Mouse (Mus musculus): ENCODE results near the gene Crim1.

Gene Crim1

DNA sequence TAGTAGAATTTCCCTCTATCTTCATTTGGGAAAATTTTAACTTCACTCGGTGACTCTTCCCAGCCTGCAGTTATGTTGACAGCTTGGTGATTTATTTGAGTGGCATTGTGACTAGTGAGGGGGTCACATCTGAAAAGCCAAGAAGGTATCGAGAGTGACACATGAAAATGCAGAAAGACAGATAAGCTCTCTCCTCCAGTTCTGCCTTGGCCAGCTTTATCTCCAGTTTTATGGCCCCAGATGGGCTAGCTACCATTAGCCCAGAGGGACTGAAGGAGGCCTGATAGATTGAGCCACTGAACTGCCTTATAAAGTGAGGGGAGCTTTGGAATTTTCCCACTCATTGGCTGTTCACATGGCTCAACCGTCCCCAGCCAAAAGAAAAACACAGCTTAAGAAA is 128.2 kb downstream of the Crim1 start:
- no peak for DNase-seq (ENCODE audit: low spot score)

DNA sequence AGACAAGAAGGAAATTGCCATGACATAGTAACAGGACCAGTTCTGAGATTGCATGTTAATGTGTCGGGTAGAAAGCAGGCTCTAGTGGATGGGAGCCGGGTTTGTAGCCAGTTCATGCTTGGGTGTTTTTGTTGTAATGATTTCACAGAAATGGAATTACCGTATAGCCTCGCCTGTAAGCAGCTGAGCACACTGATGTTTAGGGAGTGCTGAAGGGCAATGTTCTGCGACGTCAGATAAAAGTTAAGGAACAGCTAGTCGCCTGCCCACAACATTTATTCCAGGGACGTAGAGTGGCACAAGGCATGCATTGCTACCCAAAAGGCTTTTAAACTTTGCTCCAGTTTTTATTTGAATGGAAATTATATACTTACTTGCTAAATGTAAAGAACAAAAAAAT is 131.4 kb downstream of the Crim1 start:
- DNase-seq (ENCODE audit: low spot score), result no peak

DNA sequence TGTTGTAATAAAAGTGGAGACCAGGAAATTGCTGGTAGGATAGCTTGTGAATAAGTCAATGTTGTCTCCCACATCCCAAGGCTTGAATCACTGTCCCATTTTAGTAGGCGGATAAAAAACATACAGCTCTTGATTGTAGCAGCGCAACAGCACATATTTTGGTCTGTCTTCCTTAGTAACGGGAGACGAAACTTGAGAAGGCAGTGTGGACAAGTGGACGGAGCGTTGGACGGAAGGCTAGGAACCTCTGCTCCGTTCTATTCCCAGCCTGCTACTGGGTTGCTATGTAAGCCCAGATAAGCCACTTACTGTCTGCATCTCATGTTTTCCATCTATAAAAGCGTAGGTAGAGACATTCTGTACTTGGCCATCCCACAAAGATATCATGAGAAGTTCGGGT is 133.2 kb downstream of the Crim1 start:
- no peak for DNase-seq (ENCODE audit: low spot score)

DNA sequence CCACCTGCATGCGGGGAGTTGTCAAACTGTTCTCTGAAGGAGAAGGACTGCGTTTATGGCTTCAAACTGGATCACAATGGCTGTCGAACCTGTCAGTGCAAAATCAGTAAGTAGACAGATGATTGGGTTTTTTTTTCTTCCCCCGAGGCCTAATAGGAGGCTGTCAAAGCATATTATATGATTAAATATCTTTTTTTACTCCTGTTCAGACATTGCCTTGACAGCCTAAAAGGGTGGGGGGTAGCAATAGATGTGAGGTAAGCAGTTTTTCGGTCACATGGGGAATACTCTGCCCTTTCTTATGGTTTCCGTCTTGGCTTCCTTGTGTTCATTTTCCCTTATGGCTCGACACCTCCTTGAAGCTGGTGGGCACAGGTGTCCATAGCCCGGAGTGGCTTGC is 135.2 kb downstream of the Crim1 start:
- no peak for DNase-seq (ENCODE audit: low spot score)

DNA sequence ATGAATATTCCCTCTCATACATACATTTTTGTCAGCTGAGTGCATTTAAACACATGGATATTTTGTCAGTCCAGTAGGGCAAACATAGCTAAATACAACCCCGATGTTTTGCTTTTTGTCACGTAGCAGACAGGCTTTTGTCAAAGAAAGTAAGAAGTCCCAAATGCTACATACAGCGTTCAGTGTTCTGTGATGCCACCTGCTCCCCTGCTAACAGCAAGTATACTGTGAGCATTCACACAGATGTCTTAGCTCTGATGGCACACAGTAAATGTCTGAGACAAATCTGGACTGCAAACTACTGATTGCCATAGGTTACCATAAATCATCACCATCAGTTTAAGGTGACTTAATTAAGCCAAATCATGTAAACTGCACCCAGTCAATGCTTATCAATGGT is 143.6 kb downstream of the Crim1 start:
- DNase-seq (ENCODE audit: low spot score), result no peak

DNA sequence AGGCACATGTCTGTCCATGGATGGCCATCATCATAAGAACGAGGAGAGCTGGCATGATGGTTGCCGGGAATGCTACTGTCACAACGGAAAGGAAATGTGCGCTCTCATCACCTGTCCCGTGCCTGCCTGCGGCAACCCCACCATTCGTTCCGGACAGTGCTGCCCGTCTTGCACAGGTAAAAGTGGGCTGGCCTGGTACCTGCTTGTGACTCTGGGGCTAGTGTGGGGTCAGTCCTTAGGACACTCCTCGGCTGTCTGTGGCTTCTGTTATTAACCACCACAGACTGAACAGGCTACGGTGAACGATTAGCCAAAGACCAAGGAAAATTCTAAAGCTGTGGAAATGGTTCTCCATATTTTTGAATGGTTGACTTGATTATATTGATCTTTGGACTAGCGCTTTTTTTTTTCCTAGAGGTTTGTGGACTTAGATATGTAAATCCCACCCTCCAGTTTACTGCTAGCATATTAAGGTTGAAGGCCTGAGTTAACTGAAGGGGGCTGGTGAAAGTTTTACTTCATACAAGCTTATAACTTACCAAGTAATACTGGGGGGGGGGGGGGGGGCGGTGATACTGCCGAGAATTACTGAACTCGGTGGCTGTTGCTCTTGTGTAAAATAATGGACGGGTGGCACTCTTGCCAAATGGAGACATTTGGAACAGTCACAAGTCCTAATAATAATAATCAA is 147.2 kb downstream of the Crim1 start:
- no peak for DNase-seq (ENCODE audit: low spot score)

DNA sequence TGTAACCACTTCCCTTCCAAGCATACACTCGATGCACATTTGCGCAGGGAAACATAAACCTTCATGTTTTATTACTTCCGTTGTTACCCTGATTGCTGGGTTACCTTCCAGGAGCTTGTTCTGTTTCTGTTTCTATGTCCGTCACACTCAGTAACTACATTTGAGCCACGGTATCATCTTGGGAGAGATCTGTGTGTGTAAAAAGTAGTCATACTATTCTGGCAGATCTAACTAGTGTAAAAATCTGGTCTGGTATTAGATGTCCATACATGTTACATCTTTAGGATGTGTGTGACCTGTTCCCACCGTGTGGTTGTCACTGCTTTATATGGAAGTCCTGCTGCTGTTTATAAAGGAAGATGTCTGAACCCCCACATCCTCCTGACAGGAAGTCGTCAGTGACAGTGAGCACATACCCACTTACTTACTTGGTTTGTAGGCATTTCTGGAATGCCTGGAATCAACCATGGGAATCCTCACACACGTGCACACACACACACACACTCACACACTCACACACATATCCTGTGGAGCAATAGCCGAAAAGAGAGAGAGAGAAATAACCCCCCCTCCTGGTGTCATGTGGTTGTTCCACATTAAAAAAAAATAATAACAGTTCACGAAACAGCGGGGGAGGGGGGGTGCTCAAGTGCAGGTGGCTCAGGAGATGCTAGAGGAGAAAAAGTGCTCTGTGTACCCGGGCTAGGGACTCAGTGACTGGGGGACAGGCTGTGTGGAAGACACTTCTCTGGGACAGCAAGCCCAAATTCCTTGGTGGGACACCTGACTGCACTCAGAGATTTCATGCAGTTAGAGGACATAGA is 151.8 kb downstream of the Crim1 start:
- DNase-seq (ENCODE audit: low spot score), result no peak

DNA sequence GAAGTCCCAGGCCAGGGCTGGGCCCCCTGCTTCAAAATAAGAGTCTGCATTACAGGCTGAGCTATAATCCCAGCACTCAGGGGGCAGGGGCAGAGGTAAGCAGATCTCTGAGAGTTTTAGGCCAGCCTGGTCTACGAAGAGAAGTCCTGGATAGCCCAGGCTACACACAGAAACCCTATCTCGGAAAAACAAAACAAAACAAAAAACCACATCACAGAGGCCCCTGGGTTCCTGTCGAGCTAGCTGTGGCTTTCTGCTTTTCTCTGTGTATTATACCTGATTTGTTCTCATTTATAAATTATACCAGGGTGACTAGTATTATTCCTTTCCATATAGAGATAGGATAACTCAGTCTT is 152.4 kb downstream of the Crim1 start:
- no peak for DNase-seq (ENCODE audit: low spot score)

DNA sequence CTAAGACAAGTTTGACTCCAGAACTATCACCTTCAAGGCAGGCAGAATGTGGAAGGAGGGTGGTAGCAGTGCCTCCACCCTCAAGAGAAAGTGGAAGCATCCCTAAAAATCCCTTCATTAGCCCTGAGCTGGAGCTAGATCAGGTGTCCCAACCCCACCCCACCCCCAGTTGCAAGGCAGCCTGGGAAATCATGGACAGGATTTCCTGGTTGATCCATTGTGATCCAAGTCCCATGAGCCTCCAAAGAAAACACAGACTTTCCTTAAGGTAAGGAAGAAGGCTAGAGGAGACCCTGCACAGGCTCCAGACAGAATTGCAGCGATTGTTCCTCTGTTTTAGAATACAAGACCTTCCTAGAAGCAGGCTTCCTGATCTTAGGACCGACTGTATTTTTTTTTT is 154.4 kb downstream of the Crim1 start:
- DNase-seq (ENCODE audit: low spot score), result no peak

DNA sequence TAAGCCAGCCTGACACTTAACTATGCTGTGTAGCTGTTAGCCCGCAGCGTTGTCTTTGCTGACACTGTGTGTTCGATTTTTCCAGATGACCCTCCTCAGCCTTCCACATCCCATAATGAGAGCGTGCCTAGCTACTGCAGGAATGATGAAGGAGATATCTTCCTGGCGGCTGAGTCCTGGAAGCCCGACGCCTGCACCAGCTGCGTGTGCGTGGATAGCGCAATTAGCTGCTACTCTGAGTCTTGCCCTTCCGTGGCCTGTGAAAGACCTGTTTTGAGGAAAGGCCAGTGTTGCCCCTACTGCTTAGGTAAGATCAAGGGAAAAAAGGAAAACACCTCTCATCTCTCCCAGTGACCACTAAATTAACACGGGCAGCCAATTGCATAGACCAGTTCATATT is 154.8 kb downstream of the Crim1 start:
- DNase-seq (ENCODE audit: low spot score), result no peak

DNA sequence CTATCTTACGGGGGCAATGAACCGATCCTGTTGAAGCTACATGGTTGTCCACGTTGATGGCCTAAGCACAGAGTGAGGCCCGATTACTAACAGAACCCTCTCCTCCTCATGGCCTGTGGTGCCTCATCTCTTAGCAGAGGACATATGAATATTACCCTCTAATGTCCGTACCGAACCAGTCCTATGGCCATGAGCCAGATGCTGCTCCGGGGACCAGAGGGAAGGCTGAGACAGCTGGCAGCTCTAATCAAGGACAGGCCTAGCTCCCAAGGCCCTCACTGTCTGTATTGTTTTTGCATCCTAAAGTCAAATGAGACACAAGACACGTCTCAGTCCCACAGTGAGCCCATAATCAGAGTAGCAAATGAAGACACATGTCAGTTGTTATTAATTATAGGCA is 155.6 kb downstream of the Crim1 start:
- DNase-seq (ENCODE audit: low spot score), result no peak

DNA sequence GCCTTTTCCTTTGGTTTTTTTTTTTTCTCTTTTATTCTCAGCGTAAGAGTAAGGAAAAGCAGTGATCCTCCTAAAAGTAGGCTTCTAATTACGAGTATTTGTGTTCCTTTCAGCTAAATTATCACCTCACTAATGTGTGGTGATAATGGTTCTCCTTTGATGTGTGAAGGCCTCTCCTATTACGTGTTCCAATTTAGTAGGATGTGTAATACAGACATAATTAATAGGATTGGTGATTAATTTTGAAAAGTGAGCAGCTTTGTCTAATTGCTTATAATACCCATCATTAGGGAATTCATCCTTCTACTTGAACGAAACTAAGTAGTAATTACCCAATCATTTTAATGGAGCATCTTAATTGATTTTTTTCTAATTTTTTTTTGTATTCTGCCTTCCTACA is 157.7 kb downstream of the Crim1 start:
- DNase-seq (ENCODE audit: low spot score), result no peak

DNA sequence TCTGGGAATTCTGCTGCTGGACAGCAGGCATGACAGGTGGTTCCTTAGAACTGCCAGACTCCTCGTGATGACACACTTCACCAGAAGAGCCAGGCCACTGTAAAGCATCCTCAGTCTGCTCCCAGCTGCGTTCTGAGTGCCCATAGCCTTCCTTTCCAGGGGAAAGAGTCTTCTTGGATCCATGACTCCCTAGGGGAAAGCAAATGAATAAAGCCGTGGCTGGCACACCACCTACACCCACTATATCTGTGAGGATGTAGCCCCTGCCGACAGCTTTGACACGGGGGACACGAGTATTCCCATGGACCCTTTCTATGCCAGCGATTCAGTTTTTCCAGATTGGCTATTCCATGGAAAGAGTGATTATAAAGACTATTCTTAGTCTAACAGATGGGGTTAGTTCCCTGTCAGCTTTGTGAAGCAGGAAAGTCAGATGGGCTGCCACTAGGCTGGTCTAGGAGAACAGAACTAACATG is 158.2 kb downstream of the Crim1 start:
- DNase-seq (ENCODE audit: low spot score), result no peak

DNA sequence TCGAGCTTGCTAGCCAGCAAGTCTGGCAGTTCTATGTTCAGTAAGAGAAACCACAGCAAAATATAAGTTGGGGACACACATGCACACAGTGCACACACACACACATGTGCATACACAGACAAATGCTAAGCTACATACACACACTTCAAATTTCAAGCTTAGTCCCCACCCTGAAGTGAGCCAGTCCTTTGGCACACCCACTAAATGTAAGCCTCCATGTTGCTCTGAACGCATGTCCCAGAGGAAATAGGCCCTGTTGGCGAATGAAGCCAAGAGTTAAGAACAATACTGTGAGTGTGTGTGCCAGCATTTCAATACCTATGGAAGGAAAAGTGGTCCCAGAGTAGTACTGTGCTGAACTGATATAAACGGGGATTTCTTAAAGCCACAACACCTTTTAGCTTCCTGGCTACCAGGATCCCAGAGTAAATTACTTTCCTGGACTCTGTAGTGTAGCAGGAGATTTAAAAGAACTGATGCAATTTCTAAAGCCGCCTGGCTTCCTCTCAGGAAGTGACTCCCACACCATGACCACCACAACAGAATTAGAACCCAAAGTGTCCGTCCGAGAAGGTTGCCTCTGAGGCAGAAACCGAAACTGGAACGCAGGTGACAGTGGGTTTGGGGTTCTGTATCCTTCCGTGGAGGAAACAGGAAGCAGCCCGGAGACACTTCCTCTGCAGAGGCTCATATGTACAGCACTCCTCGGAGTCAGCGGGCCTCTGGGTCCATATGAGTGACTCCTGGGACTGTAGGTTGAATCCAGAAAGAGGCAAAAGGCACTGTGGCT is 162.1 kb downstream of the Crim1 start:
- DNase-seq (ENCODE audit: low spot score), result peak; percentile 70

DNA sequence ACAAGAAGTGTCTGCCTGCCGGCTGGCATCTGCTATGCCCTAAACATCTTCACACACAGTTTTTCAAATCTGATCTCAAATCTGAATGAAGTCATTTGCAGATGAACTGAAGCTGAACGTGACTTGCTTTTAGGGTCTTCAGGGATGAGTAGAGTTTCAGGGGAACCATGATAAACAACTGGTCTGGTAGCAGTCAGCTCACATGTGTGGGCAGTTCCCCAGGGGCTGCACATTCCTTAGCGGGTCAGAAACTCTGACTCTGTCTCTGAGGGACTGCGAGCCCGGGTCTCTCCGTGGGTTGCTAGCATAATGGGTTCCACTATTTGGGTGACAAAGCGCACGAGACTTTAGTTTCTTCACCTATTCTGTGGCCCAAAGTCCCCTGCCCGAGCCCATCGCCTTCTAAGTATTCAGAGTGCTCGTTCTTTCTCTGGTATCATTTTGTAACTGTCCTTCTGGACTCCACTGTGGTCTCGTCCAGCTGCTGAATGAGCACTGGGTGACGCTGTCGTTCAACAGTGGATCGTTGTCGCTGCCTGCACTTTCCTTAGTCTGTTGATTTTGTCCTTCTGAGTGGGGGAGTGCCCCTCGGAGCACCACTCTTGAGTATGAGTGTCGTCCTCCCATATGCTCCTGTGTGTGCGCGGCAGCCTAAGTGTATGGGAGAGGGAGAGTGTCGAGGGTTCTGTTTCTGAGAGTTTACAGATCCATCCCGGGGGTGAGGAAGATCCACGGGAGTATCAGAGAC is 164.7 kb downstream of the Crim1 start:
- DNase-seq (ENCODE audit: low spot score), result no peak

DNA sequence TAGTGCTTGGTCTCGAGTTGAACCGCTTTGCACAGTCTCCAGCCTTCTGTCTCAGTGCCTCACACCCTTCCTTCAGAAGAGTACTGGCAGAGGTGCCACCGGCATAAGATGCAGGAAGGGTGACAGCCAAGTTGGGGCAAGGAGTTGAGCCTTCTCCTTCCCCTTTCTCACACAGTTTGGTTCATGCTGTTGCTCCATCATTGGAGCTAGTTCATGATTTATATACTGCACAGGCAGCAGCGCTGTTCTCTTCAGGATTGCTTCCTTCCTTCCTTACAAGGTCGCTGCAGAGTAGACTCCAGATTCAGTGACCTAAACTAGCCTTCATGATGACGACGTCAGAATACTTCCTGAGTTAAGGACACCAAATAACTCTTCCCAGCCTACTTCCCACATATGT is 166.0 kb downstream of the Crim1 start:
- DNase-seq (ENCODE audit: low spot score), result no peak

DNA sequence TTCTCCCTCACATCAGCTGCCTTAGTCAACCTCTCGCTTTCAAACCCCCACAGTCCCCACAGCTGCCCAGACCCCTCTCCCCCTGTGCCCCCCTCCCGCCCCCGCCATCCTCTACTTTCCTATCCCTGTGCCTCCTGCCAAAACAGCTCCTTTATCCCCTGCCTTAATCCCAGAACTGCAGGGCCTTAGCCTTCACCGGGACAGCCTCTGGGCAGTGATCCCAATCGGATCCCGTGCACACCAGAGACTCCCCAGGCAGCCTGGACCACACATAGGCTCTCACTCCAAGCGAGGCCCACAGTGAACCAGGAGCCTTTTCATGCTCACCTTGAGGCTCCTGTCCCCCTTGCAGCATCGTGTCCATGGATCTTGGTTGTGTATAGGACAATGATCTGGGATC is 168.4 kb downstream of the Crim1 start:
- no peak for DNase-seq (ENCODE audit: low spot score)

DNA sequence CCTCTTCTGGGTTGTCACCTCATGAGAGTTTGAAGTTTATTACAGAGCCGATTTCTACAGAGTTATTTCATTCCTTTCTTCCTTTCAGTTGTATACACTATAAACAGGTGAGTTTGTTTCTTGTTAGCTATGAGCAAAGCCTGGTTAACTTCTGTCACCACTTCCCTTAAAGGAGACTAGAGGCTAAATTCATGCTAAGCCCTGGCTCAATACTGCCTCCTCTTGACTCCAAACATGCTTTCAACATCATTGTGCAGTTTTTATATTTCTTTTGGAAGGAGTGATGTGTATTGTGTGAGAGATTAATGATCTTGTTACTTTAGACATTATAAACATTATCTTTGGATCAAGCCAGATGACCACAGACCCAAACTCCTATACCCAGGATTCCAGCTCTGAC is 170.4 kb downstream of the Crim1 start:
- DNase-seq (ENCODE audit: low spot score), result no peak

DNA sequence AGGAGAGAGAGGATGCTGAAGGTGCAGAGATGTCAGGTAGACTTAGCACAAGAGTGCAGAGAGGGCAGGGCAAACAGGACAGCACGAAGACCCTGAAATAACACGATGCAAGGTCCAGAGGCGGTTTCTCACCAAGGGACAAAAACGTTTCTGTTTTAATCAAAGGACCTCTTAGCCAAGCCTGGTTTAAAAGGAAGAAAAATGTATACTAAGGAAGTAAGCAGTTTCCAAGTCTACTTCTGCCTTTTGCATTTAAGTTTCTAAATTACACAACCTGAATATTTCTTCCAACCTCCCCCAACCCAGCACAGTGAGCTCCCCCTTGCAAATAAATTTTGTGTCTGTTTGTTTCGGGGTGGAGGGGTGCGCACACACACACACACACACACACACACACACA is 173.1 kb downstream of the Crim1 start:
- no peak for DNase-seq (ENCODE audit: low spot score)

DNA sequence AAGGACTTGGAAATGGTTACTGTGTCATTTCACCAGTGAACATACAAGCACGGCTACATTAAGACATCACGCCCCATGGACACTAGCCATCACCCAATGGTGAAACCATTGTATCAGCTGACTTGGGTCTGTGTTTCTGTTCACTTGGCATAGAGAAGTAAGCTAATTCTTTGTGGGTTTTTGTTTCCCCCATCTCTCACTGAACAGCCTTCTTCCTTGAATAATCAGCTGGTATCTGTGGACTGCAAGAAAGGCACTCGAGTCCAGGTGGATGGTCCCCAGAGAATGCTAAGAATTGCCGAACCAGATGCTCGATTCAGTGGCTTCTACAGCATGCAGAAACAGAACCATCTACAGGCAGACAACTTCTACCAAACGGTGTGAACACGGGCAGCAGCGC is 173.8 kb downstream of the Crim1 start:
- no peak for DNase-seq (ENCODE audit: low spot score)

DNA sequence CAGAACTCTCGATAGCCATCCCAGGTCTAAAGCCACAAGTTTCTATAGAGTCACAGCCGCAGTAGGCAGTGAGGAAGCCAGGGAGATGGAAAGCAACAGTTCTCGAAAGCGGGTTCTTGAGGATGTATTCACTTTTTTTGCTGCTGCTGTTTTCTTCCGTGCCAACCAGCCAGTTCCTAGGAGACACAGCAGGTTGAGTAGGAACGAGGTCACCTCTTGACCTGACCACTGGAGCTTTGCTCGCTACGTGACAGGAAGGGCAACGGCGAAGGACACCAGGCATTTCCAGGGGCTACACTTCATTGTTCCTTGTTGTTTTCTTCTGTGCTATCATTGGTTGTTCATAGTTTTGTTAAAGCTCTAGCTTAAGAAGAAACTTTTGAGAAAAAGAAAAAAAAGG is 174.7 kb downstream of the Crim1 start:
- DNase-seq (ENCODE audit: low spot score), result no peak

DNA sequence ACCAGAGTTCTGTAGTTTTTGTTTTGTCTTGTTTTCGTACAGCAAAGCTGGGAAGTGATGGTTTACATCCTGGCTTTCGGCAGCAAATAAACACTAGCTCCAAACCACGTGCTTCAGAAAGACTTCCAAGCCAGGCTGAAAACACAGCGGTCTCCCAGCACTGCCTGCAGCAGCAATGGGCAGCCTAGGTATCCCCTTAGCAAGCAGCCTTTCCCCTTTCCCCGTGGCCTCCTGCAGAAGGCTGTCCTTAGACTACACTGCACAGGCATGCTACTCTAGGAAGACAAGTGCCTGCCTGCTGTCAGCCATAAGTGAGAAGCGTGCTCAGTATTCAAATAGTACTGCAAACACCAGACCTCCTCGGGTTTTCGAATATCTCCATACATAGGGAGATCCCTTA is 176.5 kb downstream of the Crim1 start:
- no peak for DNase-seq (ENCODE audit: low spot score)
